In genomic region chr11:7076510-7076909, GRCm38 (mm10) we compare ENCODE assay signal across 29 mouse cellular contexts. TPM values are rescaled to one million over a fixed set of nuclear protein-coding genes. Genes with fewer than 3 reads are reported as not detected.
"Had no signal": no experiment of that assay in that cellular context is flagged by ENCODE, and none has a peak within 500 bp of the region (broad histone marks: within the 10 kb centered on the region; RNA-seq: fewer than 3 reads in every experiment).

No protein-coding gene starts in this region.

- DNase-seq: gastrocnemius, postnatal 14 days; gastrocnemius, postnatal 36 days; heart, adult 11 months; heart, adult 2 months; heart, postnatal 14 days; heart, postnatal 36 days; kidney, adult 18-20 months; kidney, adult 8-10 months; kidney, postnatal 10 days; kidney, postnatal 25 days; kidney, postnatal 4 days; liver; liver, embryonic 13.5 days; liver, postnatal 0 days had no signal

- H3K4me1 ChIP-seq: intestine, embryonic 15.5 days; liver, embryonic 13.5 days; liver, embryonic 15.5 days had no signal

- H3K4me2 ChIP-seq: heart, embryonic 11.5 days; heart, embryonic 13.5 days; heart, embryonic 15.5 days; hindbrain, embryonic 14.5 days; intestine, embryonic 15.5 days; limb, embryonic 12.5 days; liver, embryonic 11.5 days; liver, embryonic 13.5 days; liver, embryonic 15.5 days had no signal

- H3K4me3 ChIP-seq: heart, adult 2 months; heart, embryonic 13.5 days; heart, embryonic 15.5 days; intestine, embryonic 15.5 days; layer of hippocampus, adult 2 months; left cerebral cortex, adult 2 months; limb, embryonic 10.5 days; limb, embryonic 12.5 days; liver, embryonic 13.5 days; liver, embryonic 15.5 days had no signal

- H3K9me3 ChIP-seq: heart, embryonic 13.5 days; heart, embryonic 15.5 days; intestine, embryonic 15.5 days; limb, embryonic 10.5 days; limb, embryonic 12.5 days; liver, embryonic 13.5 days; liver, embryonic 15.5 days had no signal

- H3K27ac ChIP-seq: heart, adult 2 months; heart, embryonic 13.5 days; heart, embryonic 15.5 days; hindbrain, embryonic 14.5 days; intestine, embryonic 15.5 days; layer of hippocampus, adult 2 months; left cerebral cortex, adult 2 months; limb, embryonic 10.5 days; limb, embryonic 12.5 days; liver, embryonic 13.5 days; liver, embryonic 15.5 days had no signal

- H3K9ac ChIP-seq: heart, embryonic 13.5 days; heart, embryonic 15.5 days; hindbrain, embryonic 14.5 days; intestine, embryonic 15.5 days; limb, embryonic 12.5 days; liver, embryonic 13.5 days; liver, embryonic 15.5 days; liver, postnatal 0 days had no signal

- H3K27me3 ChIP-seq: heart, embryonic 13.5 days; intestine, embryonic 15.5 days; liver, embryonic 13.5 days; liver, embryonic 15.5 days had no signal

- H3K36me3 ChIP-seq: heart, embryonic 13.5 days; heart, embryonic 15.5 days; intestine, embryonic 15.5 days; limb, embryonic 10.5 days; limb, embryonic 12.5 days; liver, embryonic 13.5 days; liver, embryonic 15.5 days had no signal

- ATAC-seq: hindbrain, embryonic 16.5 days; inflammation-experienced regulatory T-cells, adult 6 months; intestine, embryonic 15.5 days; intestine, postnatal 0 days; liver, postnatal 0 days had no signal

RNA-seq across cellular contexts. Expression of gene Adcy1, which starts 13.2 kb away (rescaled TPM):
- total RNA-seq: hematopoietic stem cell, adult 5-6 weeks had no signal
